Mouse (Mus musculus) naive thymus-derived CD4-positive, alpha-beta T cell, adult 2 months (primary cell): ENCODE data around the gene Tfpi2.

ENCODE experiments used
- DNase-seq: peaks from one replicate; pipeline ENCODE4 v3.0.0-alpha.2; 2011; ENCODE audit warnings: low read depth

Tfpi2 gene

DNA sequence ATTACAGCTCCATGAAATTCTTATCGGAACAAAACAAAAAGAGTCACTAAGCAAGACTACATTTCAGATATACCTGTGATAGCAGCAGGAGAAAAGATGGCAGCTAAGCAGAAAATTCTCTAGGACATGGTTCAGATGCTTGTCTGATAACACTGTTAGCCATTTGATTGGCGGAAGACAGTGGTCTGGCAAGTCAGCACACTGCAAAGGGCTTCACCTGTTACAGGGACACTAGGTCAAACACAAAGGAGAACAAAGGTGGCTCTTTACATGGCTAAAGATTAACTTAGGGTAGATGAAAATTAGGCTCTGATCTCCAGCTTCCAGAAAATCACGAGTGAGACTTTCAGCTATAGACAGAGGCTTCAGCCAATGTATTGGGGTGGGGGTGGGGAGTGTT lies at the start of gene Tfpi2:
Gene Tfpi2, minus strand, starts transcription at position 170 of the 400 bp plus-strand sequence.
- no peak for DNase-seq

DNA sequence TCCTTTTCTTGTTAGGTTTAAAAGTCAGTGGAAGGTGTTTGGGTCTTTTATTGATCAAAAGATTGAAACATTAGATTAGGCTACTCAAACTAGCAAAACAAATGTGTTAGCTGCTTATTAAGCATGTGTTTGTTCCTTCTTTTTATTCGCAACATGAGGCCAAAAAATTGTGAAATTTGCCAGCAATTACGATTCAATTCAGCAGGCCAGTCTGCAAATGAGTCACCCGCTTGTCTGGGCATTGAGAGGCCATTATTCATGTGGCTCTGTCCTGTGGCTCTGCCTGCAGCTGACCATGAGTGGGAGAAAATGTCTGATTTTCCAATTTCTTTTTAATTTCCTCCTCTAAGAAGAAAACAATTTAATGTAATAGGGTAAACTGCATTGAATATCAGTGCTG lies 42.2 kb upstream of the Tfpi2 start:
- no peak for DNase-seq

GRCm38 (mm10) chr6:4026367-4026766 lies 37.6 kb upstream of the Tfpi2 start:
- no peak for DNase-seq

DNA sequence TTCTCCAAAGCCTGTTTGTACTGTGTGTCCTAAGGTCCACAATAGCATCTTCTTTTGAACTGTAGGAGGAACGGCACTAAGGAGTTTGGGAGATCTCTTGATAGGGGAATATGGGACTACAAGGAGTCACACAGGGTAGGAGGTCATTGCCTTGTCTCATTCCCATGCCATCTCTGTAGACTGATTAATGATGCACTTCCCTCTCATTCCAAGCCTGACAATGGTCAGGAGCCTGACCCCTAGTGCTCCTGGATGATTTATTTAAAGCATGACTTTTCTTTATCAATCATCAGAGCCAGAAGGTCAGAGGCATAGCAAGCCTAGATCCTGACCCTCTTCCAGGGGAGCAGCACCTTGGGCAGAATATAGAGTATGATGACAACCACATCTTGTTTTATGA lies 33.9 kb upstream of the Tfpi2 start:
- no peak for DNase-seq

DNA sequence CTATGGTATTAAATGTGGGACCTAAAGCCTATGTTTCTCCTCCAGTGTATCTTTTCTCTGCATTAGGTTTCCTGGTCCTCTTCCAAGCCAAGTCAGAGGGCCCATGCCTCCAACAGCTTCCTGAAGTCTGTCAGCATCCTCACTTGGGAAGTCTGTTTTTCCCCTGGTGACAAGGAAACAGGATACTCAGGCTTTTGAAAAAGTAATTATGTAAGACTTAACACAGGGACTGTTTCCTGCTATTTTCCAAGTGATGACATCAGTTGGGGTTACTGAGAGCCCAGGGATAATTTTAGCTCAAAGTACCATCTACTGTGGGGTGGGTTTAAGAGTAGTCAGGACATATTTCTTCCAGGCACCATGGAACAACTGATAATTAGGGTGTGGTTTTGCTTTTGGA lies 20.8 kb upstream of the Tfpi2 start:
- DNase-seq, result no peak

DNA sequence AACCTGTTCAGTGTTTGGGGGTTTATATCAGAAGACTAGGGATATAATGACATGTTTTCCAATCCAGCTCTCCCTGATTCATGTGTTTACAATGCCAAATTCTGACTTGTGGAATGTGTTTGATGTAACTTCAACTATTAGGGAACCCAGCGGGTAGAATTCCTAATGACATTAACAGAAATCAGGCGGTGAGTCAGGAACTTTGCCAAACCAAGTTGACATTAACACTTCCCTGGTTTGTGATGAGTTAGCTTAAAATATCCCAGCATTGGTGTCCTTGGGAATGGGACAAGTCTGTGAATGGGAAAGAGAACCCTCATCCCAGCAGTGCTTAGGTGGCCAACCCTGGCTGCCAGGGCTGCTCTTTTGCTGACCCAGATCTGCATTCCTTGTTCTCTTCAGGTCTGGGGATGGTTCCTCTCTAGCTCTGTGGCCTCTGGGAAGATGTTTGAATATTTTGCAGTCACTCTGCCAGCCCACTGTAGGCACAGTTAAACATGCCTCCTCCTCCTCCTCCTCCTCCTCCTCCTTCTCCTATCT lies 19.9 kb upstream of the Tfpi2 start:
- DNase-seq, result no peak

DNA sequence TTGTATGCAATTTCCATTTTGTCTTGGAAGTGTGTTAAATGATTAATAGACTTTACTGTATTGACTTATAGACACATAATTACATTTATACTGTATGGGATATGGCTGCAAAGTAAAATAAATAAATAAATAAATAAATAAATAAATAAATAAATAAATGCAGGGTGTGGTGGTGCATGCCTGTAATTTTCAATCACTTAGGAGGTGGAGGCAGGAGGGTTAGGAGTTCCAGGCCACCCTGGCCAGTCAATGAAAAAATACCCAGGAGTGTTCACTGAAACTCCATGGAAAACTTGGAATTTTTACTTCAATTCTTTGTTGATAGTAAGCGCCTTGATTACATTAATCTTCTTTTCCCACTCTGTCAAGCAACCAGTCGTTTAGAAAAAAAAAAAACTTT lies 16.1 kb upstream of the Tfpi2 start:
- no peak for DNase-seq

GRCm38 (mm10) chr6:4003890-4004306 lies 15.2 kb upstream of the Tfpi2 start, which contains the start of gene Gng11:
Gene Gng11, plus strand, starts transcription at chr6:4003904.
- DNase-seq, result no peak

GRCm38 (mm10) chr6:4003445-4003844 lies 14.7 kb upstream of the Tfpi2 start:
- no peak for DNase-seq

DNA sequence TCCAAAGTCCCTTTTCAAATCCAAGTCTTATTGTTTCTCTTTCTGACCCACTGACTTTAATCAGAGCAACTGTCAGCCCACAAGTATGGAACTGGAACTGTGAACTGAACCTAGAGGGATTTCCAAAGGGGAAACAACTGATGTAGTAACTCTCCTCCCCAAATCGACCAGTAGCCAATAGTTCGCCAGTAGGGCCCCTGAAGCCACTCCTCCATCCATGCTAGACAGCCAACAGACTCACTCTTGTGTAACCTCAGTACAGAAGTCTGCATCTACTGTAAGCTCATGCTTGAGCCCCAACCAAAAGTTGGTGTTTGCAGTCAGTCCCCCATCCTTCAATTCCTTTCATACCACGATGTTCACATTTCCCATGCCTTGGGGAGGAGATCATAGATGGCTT lies 12.0 kb upstream of the Tfpi2 start:
- DNase-seq, result no peak

GRCm38 (mm10) chr6:3999296-3999695 lies 10.6 kb upstream of the Tfpi2 start:
- no peak for DNase-seq

- DNase-seq, result no peak
These were observed 9.4 kb upstream of the Tfpi2 start for GRCm38 (mm10) chr6:3998089-3998488.

DNA sequence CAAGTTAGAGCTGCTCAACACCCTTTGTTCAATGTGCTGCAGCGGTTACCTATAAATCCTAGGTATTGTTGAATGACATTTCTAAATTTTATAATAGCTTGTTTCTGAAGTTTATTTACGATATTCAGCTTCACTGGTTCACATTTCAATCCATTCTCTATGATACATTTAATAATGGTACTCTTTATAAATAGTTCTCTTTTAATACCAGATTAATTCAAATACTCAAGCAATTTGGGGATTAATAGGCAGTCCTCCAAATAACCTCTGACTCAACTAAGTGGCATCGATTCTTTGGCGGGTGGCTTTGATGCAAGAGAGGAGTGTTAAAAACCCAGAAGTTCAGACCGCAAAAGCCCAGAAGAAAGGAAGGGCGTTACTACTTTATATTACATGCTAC lies 4.8 kb upstream of the Tfpi2 start, which contains the start of gene Gngt1:
Gene Gngt1, plus strand, starts transcription at position 301 of the 400 bp plus-strand sequence.
- no peak for DNase-seq

- no peak for DNase-seq
These were observed 5.9 kb downstream of the Tfpi2 start for GRCm38 (mm10) chr6:3982661-3983284.

DNA sequence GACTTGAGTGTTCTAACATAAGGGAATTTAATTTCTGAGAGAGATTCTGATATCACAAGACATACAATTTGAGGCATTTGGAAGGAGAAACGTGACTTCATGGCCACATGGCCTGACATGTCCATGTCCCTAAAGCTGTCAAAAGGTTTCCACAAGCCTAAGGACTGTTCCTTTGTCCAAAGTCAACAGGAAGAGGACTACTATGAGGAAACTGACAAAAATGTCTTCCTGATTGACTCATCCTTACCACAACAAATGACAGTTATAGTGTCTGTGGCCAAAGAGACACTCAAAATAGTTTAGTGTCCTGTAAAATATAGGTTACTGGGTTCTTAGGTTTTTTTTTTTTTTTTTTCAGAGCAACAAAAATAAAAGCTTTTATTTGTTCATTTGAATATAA lies 15.0 kb downstream of the Tfpi2 start:
- DNase-seq, result no peak

DNA sequence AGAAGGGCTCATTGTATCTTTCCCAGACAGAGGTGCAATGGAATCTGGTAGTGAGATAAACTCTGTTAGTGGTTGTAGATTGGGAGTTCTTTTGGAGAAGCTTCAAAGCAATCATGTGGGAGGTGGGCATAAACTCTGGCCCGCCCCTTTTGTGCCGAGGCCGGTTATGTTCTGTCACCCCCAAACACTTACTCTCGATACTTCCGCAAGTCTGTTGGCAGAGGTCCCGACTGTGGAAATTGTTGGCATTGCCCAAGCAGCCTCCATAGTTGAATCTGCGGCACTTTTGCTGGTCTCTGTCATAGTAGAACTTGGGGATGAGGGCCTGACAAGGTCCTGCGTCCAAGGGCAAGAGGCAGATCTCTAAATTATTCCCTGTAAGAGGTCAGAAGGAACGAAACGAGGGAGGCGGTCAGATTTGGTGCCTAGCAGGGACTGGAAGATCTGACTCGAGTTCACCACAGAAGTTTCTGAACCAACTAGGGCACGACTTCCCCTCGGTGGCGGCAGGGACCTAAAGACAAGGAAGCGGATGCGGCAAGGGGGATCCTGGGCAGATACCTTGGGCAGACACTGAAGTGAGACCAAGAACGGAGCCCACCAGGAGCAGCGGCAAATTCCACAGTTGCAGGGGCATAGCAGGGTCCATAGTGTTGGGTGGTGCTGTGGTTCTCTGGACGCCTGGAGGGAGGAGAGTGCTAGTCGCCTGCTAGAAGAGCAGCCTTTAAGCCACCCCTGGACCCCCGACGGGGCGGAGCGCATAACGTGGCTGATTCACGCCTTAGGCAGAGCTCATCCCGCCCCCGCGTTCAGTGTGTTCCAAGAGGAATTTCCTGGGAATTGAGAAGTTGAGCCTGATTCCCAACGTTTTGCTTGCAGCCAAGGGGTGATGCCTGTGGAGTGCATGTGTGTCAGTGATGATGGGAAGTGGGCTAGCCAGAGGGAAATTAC lies 20.8 kb downstream of the Tfpi2 start:
- DNase-seq, result no peak

- no peak for DNase-seq
These were observed 33.8 kb downstream of the Tfpi2 start for GRCm38 (mm10) chr6:3954969-3955368.

DNA sequence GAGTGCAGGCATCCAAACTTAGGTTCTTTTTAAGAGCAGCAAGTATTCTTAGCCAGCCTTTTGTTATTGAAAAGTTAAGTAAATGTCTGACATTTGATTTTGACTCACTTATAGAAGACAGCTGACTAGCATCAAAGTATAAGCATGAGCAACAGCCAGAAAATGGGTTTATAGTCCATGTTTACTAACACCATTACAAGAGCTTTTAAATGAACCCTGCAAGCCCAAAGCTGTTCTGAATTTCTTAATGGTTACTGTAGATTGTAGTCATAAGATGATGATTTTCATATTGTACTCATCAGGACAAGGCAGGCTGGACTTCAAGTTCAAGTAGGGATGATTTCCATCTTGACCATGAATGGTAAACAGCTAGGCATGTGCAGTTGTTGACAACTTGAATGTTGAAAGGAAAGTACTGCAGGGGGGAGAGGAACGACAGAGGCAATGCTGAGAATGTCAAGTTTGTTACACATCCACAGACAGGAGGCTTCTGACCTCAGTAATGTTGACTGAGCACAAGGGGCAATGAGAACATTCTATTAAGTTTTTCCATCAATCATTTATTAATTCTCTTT lies 52.5 kb downstream of the Tfpi2 start:
- DNase-seq, result no peak

DNA sequence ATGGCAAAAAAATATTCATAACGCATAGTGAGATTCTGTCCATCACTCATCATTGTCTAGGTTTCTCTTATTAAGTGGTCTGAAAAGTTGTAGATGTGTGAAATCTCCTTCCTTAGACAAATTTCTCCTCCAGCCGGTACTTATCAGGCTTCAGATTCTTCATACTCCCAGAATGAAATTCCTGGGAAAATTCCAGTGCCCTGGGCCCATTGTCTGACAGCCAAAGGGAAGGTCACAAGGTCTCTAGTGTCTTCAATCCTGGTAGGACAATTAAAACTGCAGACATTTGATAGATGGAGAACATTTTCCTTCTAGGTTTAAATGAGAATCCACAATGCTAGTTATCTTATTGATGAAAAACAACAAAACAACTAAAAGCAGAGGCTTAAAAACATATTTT lies 53.1 kb downstream of the Tfpi2 start:
- DNase-seq, result no peak

- no peak for DNase-seq
These were observed 53.7 kb downstream of the Tfpi2 start for GRCm38 (mm10) chr6:3935048-3935447.

- no peak for DNase-seq
These were observed 62.6 kb downstream of the Tfpi2 start for GRCm38 (mm10) chr6:3926140-3926539.

DNA sequence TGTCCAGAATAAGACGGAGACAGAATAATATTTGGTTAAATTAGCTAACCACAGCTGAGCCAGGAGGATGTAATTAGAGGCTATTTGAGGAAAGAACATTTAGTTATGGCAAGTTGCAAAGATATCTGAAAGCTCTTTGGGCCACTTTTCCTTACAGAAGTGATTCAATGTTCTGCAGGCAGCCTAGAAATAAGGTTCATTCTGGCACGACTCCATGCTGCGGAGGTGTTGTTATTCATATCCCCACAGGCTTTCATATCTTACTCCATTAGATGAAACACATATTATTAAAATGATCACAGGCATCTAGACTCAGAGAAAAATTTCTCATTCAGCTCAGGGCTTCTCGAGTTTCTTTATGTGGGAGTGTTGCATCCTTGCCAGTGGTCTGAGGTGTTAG lies 65.8 kb downstream of the Tfpi2 start:
- DNase-seq, result no peak

DNA sequence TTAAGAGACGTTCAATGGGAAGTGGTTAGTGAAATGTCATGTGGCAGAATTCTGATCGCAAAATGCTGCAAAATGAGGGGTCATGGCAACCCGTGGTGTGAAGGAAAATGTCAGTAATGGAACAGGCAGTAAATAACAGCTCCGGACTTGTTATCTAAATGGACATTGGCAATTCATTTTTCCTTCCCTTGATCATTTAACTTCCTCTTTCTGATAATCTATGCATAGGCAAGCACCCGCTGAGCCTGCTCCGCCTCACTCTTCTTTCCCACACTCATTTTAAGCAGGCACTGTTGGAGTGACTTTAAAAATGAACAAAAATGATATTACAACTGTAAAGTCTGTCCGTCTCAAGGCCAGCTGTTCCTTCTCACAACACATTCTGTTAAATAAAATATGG lies 72.7 kb downstream of the Tfpi2 start:
- DNase-seq, result no peak
